Mouse (Mus musculus): ENCODE data around the gene Pikfyve. TPM values are rescaled to one million over a fixed set of nuclear protein-coding genes. Genes with fewer than 3 reads are reported as not detected.

Pikfyve gene
- total RNA-seq (2021), result 10 to 100 TPM in 1 of 2 experiments, 1 to 10 TPM in 1; 8.9 to 12.7 TPM
- long read RNA-seq, experiment 1, partial matches to known transcripts, result 1 of 1 reads
- long read RNA-seq, experiment 1, other reads (novel, unspliced or antisense), result 0 of 1 reads
- long read RNA-seq, experiment 2, result 0 reads

- DNase-seq, result peak; percentile 92
These were observed at the start of gene Pikfyve, which contains the start of gene Idh1 for GRCm38 (mm10) chr1:65186287-65187073. TSS of gene Pikfyve (plus strand) at chr1:65186683. TSS of gene Idh1 (minus strand) at chr1:65186500.

- no peak for DNase-seq
These were observed 48.9 kb upstream of the Pikfyve start for GRCm38 (mm10) chr1:65137560-65137959.

- no peak for DNase-seq
These were observed 41.7 kb upstream of the Pikfyve start for GRCm38 (mm10) chr1:65144783-65145182.

- no peak for DNase-seq
These were observed 39.9 kb upstream of the Pikfyve start for GRCm38 (mm10) chr1:65146601-65147000.

GRCm38 (mm10) chr1:65147326-65147725 lies 39.2 kb upstream of the Pikfyve start:
- no peak for DNase-seq

GRCm38 (mm10) chr1:65147971-65148370 lies 38.5 kb upstream of the Pikfyve start:
- no peak for DNase-seq

DNA sequence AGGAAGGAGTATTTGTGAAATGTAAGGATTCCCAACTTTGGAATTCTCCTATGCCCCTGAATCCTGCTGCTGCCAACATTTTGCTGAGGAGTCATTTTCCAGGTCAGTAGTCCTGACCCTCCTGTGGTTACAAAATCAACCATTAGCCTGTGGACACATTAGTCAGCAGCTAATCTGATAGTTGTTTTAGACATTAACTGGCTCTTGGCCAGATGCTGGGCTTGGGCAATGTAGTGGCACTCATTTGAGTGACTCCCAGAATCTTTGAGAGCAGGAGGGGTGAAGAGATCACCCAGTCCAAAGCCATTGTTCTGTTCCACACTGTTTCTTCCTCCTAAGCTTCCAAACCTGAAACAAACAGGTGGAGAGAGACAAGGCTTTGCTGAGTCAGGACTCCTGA lies 31.7 kb upstream of the Pikfyve start:
- DNase-seq, result no peak

DNA sequence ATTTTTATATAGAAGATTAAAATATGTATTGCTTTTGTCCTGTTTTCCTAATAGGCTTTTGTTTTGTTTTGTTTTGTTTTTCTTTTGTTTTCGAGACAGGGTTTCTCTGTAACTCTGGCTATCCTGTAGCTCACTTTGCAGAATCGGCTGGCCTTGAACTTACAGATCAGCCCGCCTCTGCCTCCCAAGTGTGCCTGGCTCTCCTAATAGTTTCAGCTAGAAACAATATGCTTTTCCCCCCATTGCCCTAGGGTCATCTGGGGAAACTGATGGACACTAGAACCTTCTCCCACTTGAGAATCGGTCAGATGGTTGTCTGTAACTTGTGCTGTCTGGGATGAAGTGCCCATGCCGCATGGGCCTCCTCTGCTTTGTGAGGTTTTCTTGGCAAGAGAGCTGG lies 30.4 kb upstream of the Pikfyve start:
- no peak for DNase-seq

DNA sequence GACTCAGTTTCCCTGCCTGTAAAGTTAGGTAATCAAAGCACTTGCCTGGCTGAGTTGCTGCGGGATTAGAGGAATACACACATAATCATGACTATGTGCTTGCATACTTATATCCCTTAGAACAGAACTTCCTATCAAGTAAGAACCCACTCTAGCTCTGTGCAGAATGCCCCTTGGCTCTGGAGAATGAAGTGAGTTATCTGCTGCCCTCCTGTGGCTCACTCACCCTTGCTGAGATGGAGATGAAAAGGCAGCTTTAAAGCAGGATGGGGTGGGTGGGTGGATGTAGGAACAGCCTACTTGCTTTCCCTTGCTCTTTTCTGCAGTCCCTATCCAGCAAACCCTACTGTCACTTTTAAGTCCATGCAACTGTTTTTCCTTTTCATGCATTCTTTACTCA lies 24.3 kb upstream of the Pikfyve start:
- no peak for DNase-seq

GRCm38 (mm10) chr1:65167496-65167895 lies 19.0 kb upstream of the Pikfyve start:
- no peak for DNase-seq

DNA sequence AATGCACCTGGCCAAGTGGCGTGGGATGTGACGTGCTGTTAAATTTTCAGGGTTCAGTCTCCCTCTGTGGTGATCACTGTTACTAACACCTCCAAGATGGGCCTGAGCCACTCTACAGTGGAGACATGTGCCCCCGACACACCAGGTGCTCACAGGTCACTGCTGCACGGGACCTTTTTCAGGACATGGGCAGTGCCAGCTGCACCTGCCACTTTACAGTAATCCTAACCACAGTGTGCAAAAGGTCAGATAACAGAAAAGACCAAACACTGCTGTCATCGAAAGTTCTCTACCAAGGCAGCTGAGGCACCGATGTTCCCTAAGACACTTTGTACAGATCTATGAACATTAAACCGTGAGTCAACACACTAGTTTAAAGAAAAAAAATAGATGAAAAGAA lies 16.9 kb upstream of the Pikfyve start:
- no peak for DNase-seq

DNA sequence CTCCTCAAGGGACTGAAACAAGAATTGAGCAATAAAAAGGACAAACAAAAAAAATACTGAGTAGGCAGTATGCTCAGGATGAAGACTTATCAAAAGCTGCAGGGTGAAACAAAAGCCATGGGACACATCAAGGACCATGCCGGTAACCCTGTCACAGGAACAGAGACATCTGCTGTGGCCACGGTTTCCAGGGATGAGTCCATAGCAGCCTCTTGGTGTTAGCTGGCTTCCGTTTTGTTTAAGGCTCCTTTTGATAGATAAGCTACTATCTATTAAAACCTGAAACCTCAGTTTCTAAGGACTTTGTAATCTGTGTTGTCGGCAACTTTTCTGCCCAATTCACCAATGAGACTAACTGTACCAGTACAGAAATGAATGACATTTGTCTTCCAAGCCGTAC lies 16.5 kb upstream of the Pikfyve start:
- no peak for DNase-seq

DNA sequence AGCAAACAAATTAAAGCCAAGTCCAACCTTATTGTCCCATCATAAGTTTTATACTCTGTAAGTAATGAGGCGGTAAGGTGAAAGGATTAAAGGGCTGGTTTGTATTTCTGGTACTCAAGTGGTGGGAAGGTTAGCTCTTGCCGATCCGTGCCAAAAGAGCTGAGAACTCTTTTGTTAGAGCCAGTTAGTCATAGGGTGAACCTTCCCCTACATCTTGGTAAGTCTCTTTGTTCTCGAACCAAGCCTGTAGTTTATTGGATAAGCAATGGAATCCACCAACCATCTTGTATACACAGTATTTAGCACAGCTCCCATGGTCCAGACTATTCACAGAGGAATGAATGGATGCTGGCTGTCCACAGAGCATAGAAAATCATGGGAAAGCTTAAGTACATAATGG lies 14.9 kb upstream of the Pikfyve start:
- no peak for DNase-seq

GRCm38 (mm10) chr1:65173716-65174115 lies 12.8 kb upstream of the Pikfyve start:
- no peak for DNase-seq

GRCm38 (mm10) chr1:65176171-65176570 lies 10.3 kb upstream of the Pikfyve start:
- no peak for DNase-seq

DNA sequence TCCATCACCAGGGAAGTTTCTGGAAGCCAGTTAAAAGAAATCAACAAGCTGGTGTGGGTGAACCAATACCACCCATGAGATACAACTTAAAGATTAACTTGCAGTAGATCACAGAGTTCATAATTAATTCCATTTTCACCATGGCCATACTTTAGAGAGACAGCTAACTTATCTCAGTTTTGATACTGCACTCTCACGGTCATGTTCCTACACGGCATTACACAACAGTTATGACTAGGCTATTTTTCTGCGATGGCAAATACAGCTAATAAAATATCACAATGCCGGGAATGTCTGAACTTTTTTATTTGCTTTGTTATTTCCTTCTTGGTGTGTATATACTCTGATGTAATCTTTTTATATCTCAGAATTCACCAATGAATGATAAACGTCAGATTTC lies 9.6 kb upstream of the Pikfyve start:
- DNase-seq, result no peak

DNA sequence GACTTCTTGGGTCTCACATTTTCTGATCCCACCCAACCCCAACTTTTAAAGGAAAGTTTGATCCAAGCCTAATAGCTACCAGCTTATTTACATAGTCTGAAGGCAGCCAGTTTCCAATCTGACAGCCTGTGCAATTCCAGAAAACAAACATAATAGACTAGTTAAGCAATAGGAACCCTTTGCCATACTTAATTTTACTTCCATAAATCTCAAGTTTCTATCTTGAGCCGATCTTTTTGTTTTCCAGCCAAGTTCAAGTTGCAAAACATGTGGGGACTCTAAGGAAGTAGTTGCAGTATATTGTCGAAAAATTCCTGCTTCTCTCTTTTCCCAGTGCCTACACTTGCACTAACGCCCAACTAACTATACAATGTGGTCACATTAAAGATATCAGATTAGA lies 9.0 kb upstream of the Pikfyve start:
- no peak for DNase-seq

- peak; percentile 94 for DNase-seq
These were observed 8.2 kb upstream of the Pikfyve start for GRCm38 (mm10) chr1:65178126-65178901.

DNA sequence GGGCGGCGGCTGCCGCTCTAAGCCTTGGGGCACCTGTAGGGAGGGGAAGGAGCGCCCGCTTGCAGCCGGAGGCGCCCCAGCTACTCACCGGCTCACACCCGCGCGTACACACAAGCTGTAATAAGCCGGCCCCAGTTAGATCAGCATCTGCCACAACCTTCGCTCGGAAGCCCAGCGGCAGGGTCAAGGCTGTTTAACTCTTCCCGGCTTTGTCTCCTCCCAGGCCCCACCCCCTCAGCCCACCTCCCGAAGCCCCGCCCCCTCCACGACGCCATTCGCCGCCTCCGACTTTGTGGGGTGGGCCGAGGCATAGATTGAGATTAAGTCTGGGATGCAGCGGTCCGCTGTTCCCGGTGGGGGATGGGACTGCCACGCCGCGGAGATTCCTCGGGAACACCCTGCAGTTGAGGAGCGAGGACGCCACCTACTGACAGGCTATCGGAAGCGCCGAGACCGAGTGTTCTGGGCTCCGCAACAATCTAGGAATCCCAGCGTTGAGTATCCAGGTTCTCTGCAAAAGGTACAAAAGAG lies 7.5 kb upstream of the Pikfyve start:
- DNase-seq, result peak; percentile 98

GRCm38 (mm10) chr1:65179634-65180249 lies 6.7 kb upstream of the Pikfyve start:
- peak; percentile 60 for DNase-seq

DNA sequence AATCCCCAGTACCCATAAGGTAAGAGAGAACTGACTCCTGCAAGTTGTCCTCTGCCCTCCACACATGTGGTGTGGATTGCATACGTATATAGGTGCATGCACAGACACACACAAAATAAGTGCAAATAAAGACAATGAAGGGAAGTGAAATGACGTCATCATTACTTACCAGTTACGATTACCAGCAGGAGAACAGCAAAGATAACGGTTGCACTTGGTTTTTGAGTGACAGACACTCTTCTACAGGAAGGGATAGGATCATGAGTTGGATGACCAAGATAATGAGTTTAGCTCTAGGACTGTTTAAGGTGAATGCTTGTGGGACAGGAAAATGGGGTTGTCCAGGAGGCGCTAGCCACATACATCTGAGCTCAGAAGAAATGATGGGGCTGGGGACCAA lies 5.0 kb upstream of the Pikfyve start:
- DNase-seq, result no peak

GRCm38 (mm10) chr1:65183994-65184393 lies 2.5 kb upstream of the Pikfyve start:
- no peak for DNase-seq

DNA sequence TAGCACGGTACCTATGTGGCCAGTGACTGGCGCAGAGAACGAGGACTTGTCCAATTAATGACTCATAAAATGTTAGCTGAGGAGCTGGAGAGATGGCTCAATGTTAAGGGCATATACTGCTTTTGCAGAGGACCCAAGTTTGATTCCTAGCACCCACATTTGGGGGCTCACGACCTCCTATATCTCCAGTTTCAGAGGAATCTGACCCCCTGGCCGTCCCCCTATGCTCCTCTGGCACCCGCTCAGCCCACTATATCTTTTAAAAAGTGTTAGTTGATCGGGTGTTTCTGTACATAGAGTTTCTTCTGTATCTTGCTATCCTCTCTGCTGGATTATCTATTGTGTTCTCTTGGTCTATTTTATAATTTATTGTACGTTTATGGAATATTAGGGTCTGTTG lies 1.5 kb upstream of the Pikfyve start:
- no peak for DNase-seq

Measured in gastrocnemius, postnatal 10 days (tissue).